Mouse (Mus musculus) stomach, postnatal 0 days (tissue): ENCODE results near the gene Txnip. TPM values are rescaled to one million over a fixed set of nuclear protein-coding genes. Genes with fewer than 3 reads are reported as not detected.

Source experiments
- ATAC-seq: fragments of 200-750 bp; cut with Nextera tagmentation; 2 replicates; pipeline ENCODE4 v1.8.0; 2017; ENCODE audit not compliant: low FRiP score, low TSS enrichment
- DNase-seq: peaks from one replicate; pipeline ENCODE4 v3.0.0-alpha.2; 2016; ENCODE audit warnings: low spot score
- H3K27ac ChIP-seq: fragments of 300-500 bp; sonication (generic); replicated peaks from 2 replicates; pipeline ENCODE4 v1.5.1; 2014; ENCODE audit warnings: mild to moderate bottlenecking, control low read depth
- H3K27me3 ChIP-seq: fragments of 300-500 bp; sonication (generic); 2 replicates; pipeline ENCODE4 v1.6.1; 2014; ENCODE audit warnings: low read length; ENCODE audit not compliant: control insufficient read depth, insufficient read depth
- H3K36me3 ChIP-seq: fragments of 300-500 bp; sonication (generic); 2 replicates; pipeline ENCODE4 v1.6.1; 2014; ENCODE audit warnings: low read length, mixed read lengths; ENCODE audit not compliant: control insufficient read depth, insufficient read depth
- H3K4me1 ChIP-seq: fragments of 300-500 bp; sonication (generic); replicated peaks from 2 replicates; pipeline ENCODE4 v1.6.1; 2014; ENCODE audit warnings: antibody characterized with exemption; ENCODE audit not compliant: control insufficient read depth, insufficient read depth
- H3K4me2 ChIP-seq: fragments of 300-500 bp; sonication (generic); replicated peaks from 2 replicates; pipeline ENCODE4 v1.6.1; 2014; ENCODE audit warnings: low read depth, mild to moderate bottlenecking, control low read depth, moderate library complexity
- H3K4me3 ChIP-seq: fragments of 300-500 bp; sonication (generic); 2 replicates; pipeline ENCODE4 v1.5.1; 2014; ENCODE audit warnings: low read depth, low read length, control low read depth
- H3K9ac ChIP-seq: fragments of 300-500 bp; sonication (generic); 2 replicates; pipeline ENCODE4 v1.6.1; 2014; ENCODE audit warnings: mild to moderate bottlenecking, low read length, control low read depth, mixed read lengths
- H3K9me3 ChIP-seq: fragments of 300-500 bp; sonication (generic); 2 replicates; pipeline ENCODE4 v1.6.1; 2016; ENCODE audit warnings: low read length; ENCODE audit not compliant: control insufficient read depth
- CTCF ChIP-seq: IDR thresholded peaks from 2 replicates; pipeline ENCODE4 v1.5.1; 2016; ENCODE audit warnings: antibody characterized with exemption, low read depth, mild to moderate bottlenecking, moderate library complexity
- EP300 ChIP-seq: optimal IDR thresholded peaks from 2 replicates; pipeline ENCODE3; 2016; ENCODE audit warnings: antibody characterized with exemption
- WGBS: fragments of 180-500 bp; shearing (Covaris S2); extraction: QIAGEN DNeasy Blood & Tissue Kit; methylation state at CpG from one replicate; pipeline ENCODE4 v1.1.7; 2014; 5-methylcytosine and 5-hydroxymethylcytosine counted together
- polyA plus RNA-seq: library from polyadenylated mRNA; unstranded; fragments of >200 nt; fragmentation: Nextera tagmentation; extraction: Ambion mirVana; gene quantifications from 2 replicates; pipeline ENCODE4 v1.2.1, GENCODE M21; 2015

Gene Txnip
- polyA plus RNA-seq, 1 experiment from 2014 or later = 276 TPM

- Histone ChIP-seq H3K27ac (no peak overlapping the region), H3K9ac (no peak overlapping the region), H3K4me1 (no peaks in the 10 kb centered on the region), H3K36me3 (no peaks in the 10 kb centered on the region), H3K9me3 (no peaks in the 10 kb centered on the region), H3K4me2 (no peak overlapping the region), H3K27me3 (no peaks in the 10 kb centered on the region), H3K4me3 (no peak overlapping the region)
- TF ChIP-seq EP300 (no peak), CTCF (no peak)
- DNase-seq (no peak), ATAC-seq (no peak)
- 88% methylated on average over 4 of the region's 4 CpGs for WGBS
Measured at GRCm38 (mm10) chr3:96606618-96607017, 48.9 kb downstream of the Txnip start.

Other genes starting within 250 kb of the Txnip start
- 0.18 and 0.36 TPM in 2 replicates for gene BC107364, start 105.7 kb upstream of the Txnip start, polyA plus RNA-seq
- 0.10 and 0.28 TPM in 2 replicates for gene Hfe2, start 32.8 kb upstream of the Txnip start, polyA plus RNA-seq
- 0.18 and 0.46 TPM in 2 replicates for gene Gm16253, start 19.0 kb downstream of the Txnip start, polyA plus RNA-seq
- 16.1 and 20.1 TPM in 2 replicates for gene Polr3gl, start 36.2 kb downstream of the Txnip start, polyA plus RNA-seq
- 1.3 TPM in 2 replicates for gene Ankrd34a, start 38.7 kb downstream of the Txnip start, polyA plus RNA-seq
- gene Lix1l, start 43.2 kb downstream of the Txnip start, polyA plus RNA-seq = 3.7 and 3.8 TPM in 2 replicates
- gene Rbm8a, start 72.0 kb downstream of the Txnip start, polyA plus RNA-seq = 70.9 and 75.5 TPM in 2 replicates
- 36.6 and 38.2 TPM in 2 replicates for gene Pex11b, start 77.4 kb downstream of the Txnip start, polyA plus RNA-seq
- gene Gm42957, start 77.5 kb downstream of the Txnip start, polyA plus RNA-seq = 0.04 and 0.05 TPM in 2 replicates
- gene Itga10, start 87.6 kb downstream of the Txnip start, polyA plus RNA-seq = 0.28 and 0.42 TPM in 2 replicates
- 5.5 and 6.2 TPM in 2 replicates for gene Ankrd35, start 112.2 kb downstream of the Txnip start, polyA plus RNA-seq
- 23.4 and 27.1 TPM in 2 replicates for gene Pias3, start 138.4 kb downstream of the Txnip start, polyA plus RNA-seq
- 7.5 and 8.2 TPM in 2 replicates for gene Nudt17, start 150.6 kb downstream of the Txnip start, polyA plus RNA-seq
- gene Polr3c, start 169.7 kb downstream of the Txnip start, polyA plus RNA-seq = 19.4 and 20.3 TPM in 2 replicates
- gene Rnf115, start 169.7 kb downstream of the Txnip start, polyA plus RNA-seq = 27.3 and 28.7 TPM in 2 replicates